Mouse (Mus musculus) neural tube, embryonic 15.5 days (tissue): Measurements from ENCODE around the gene Dffb. TPM values are rescaled to one million over a fixed set of nuclear protein-coding genes. Genes with fewer than 3 reads are reported as not detected.
"Not testable (repeated sequence)": the region's sequence is repeated elsewhere in the genome, so short reads cannot be mapped to it uniquely, and the experiment has no call there.

Source experiments
- ATAC-seq: fragments of 200-750 bp; cut with Nextera tagmentation; 2 replicates; pipeline ENCODE4 v1.8.0; 2017; ENCODE audit warnings: mild to moderate bottlenecking, moderate TSS enrichment, moderate library complexity; ENCODE audit not compliant: low FRiP score
- H3K27ac ChIP-seq: fragments of 300-500 bp; sonication (generic); replicated peaks from 2 replicates; pipeline ENCODE4 v1.5.1; 2015; ENCODE audit warnings: mild to moderate bottlenecking, inconsistent platforms
- H3K27me3 ChIP-seq: fragments of 300-500 bp; sonication (generic); replicated peaks from 2 replicates; pipeline ENCODE4 v1.6.1; 2015; ENCODE audit warnings: inconsistent platforms
- H3K36me3 ChIP-seq: fragments of 300-500 bp; sonication (generic); 2 replicates; pipeline ENCODE4 v1.6.1; 2015; ENCODE audit warnings: inconsistent platforms
- H3K4me1 ChIP-seq: fragments of 300-500 bp; sonication (generic); 2 replicates; pipeline ENCODE4 v1.6.1; 2015; ENCODE audit warnings: inconsistent platforms
- H3K4me2 ChIP-seq: fragments of 300-500 bp; sonication (generic); 2 replicates; pipeline ENCODE4 v1.6.1; 2015; ENCODE audit warnings: inconsistent platforms, mild to moderate bottlenecking, moderate library complexity
- H3K4me3 ChIP-seq: fragments of 300-500 bp; sonication (generic); replicated peaks from 2 replicates; pipeline ENCODE4 v1.5.1; 2015; ENCODE audit warnings: mild to moderate bottlenecking, inconsistent platforms
- H3K9ac ChIP-seq: fragments of 300-500 bp; sonication (generic); replicated peaks from 2 replicates; pipeline ENCODE4 v1.6.1; 2015; ENCODE audit warnings: mild to moderate bottlenecking, inconsistent platforms
- H3K9me3 ChIP-seq: fragments of 300-500 bp; sonication (generic); replicated peaks from 2 replicates; pipeline ENCODE4 v1.6.1; 2016; ENCODE audit warnings: inconsistent platforms
- WGBS: fragments of 180-500 bp; shearing (Covaris S2); methylation state at CpG from one replicate; pipeline ENCODE4 v1.1.7; 2015; ENCODE audit warnings: mixed read lengths; 5-methylcytosine and 5-hydroxymethylcytosine counted together
- polyA plus RNA-seq: library from polyadenylated mRNA; unstranded; fragments of >200 nt; fragmentation: Nextera tagmentation; extraction: Ambion mirVana; gene quantifications from 2 replicates; pipeline ENCODE4 v1.2.1, GENCODE M21; 2015

The Dffb gene
- polyA plus RNA-seq, 1 experiment from 2014 or later: 11.3 TPM

DNA sequence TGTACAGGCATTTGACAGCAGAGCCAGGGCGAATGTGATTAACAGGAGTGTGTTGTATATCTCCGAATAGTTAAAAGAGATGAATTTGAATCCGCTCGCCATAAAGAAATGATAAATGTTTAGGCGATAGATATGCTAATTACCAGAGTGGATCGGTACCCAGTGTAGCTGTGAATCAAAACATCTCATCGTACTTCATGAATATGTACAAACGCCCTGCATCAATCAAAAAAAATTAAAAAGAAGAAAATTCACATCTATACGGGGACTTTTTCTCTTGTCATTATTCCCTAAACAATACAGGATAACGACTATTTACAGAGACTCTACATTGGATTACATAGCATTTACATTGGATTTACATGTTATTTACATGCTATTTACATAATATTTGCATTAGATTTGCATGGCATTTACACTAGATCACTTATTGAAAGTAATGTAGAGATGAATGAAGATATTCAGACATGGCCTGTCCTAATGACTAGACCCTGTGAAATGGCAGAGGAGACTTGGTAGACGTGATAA is 46.1 kb downstream of the Dffb start:
- Histone ChIP-seq H3K27me3 (no peaks in the 10 kb centered on the region), H3K4me1 (no peaks in the 10 kb centered on the region), H3K4me3 (no peak overlapping the region), H3K9me3 (no peaks in the 10 kb centered on the region), H3K4me2 (no peak overlapping the region), H3K36me3 (no peaks in the 10 kb centered on the region), H3K9ac (no peak overlapping the region), H3K27ac (no peak overlapping the region)
- no peak for ATAC-seq
- WGBS: 57% methylated on average over 11 of the region's 11 CpGs

DNA sequence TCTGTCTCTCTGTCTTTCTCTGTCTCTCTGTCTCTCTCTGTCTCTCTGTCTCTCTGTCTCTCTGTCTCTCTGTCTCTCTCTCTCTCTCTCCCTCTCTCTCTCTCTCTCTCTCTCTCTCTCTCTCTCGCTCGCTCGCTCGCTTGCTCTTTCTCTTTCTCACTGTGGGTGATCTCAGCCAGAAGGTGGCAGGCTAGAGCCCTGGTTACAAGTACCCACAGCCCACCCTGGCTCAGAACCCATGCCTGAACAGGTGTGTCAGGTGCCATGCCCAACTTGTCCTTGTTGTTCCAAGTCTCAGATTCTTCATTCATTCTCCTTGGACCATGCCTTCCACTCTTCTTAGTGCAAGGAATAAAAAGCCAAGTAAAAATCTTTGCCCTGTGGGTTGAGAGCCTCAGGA is 52.8 kb downstream of the Dffb start:
- H3K9ac ChIP-seq, H3K36me3 ChIP-seq, H3K4me3 ChIP-seq, H3K9me3 ChIP-seq, H3K4me2 ChIP-seq, ATAC-seq, H3K27ac ChIP-seq, H3K27me3 ChIP-seq: not testable (repeated sequence)
- WGBS: 49% methylated on average over 4 of the region's 4 CpGs
- H3K4me1 ChIP-seq: peaks cover 19% of the 10 kb centered on the region; the same call in 1 of the 2 replicates

DNA sequence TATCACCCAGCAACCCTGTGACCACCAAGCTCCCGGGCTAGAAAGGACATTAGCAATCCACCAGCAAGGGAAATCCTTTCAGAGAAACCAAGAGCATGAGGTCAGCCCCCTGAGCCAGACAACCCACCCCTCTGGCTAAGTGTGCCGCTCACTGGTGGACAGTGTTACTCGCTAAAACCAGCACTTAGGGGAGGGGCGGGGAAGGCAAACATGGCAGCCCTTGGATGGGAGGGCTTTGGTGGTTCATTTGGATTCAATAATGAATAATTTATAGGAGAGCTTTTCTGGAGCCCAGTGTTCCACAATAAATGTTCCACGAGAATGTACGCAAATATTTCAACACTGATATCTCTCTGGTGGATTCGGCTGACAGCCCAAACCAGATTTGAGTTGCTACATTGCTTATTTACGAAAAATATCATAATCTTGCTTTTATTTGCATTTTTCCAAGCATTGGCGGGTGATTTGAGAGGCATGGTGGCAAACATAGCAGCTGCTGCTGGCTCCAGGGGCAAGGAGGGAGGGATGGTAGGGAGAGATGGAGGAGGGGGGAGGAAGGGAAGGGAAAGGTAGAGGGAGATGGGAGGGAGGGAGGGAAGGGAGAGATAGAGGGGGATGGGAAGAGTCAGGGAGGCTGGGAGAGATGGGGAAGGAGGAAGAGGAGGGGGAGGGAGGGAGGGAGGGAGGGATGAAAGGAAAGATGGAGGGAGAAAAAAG is 54.3 kb downstream of the Dffb start:
- Histone ChIP-seq H3K36me3 (no peaks in the 10 kb centered on the region), H3K27ac (peak overlapping the region; percentile 33; the same call in 1 of the 2 replicates), H3K9me3 (no peaks in the 10 kb centered on the region), H3K4me1 (peaks cover 19% of the 10 kb centered on the region; the same call in 1 of the 2 replicates), H3K4me3 (no peak overlapping the region), H3K9ac (no peak overlapping the region), H3K4me2 (no peak overlapping the region), H3K27me3 (no peaks in the 10 kb centered on the region)
- no peak for ATAC-seq
- 47% methylated on average over 9 of the region's 9 CpGs for WGBS

DNA sequence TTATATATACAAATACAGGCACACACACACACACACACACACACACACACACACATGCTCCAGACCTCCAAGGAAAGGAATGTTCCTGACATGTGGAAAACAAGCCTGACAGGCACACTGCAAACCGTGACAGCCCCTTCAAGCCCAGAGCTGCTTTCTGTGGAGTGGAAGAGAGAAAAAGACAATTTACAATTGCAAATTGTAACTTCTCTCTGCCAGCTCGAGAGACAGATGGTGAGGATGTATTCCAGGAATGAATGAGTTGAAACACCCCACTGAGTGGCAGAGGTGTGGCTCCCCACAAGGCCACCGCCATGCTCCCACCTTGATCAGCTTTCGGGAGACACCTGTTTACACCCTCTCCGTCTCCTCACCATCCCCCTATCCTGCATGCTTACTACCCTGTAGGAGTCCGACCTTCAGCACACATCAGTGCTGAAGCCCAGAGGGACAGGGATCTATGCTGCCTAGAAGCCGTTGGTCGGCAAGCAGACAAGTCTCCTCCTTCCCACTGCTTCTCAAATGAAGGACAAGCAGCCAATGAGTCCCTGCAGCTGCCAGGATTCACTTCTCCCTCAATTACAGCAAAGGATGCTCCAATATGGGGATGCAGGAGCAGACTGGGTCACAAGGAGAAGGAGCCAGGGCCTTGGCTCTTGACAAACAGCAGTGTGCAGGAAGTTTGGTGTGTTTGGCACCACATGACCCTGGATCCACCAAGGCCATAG is 57.0 kb downstream of the Dffb start:
- 49% methylated on average over 8 of the region's 8 CpGs for WGBS

More for the DNA sequence above, 57.0 kb downstream of the Dffb start:
- H3K9ac ChIP-seq: no peak overlapping the region
- no peaks in the 10 kb centered on the region for H3K27me3 ChIP-seq
- peaks cover 19% of the 10 kb centered on the region; the same call in 1 of the 2 replicates for H3K4me1 ChIP-seq
- H3K4me3 ChIP-seq: no peak overlapping the region
- H3K27ac ChIP-seq: 0 out of 2 replicates have a peak overlapping the region, but pooled peaks have one; percentile 28
- H3K9me3 ChIP-seq: no peaks in the 10 kb centered on the region
- no peak for ATAC-seq
- H3K4me2 ChIP-seq: no peak overlapping the region
- no peaks in the 10 kb centered on the region for H3K36me3 ChIP-seq

Other genes starting within 250 kb of the Dffb start
- gene A430005L14Rik, start 17.9 kb downstream of the Dffb start, polyA plus RNA-seq: 52.8 and 56.6 TPM in 2 replicates
- gene Cep104, start 68 bp upstream of the Dffb start, polyA plus RNA-seq: 15.6 and 17.5 TPM in 2 replicates
- gene Lrrc47, start 36.6 kb upstream of the Dffb start, polyA plus RNA-seq: 19.2 and 20.5 TPM in 2 replicates
- 18.3 and 21.1 TPM in 2 replicates for gene Smim1, start 51.1 kb upstream of the Dffb start, polyA plus RNA-seq
- gene Ccdc27, start 67.6 kb upstream of the Dffb start, polyA plus RNA-seq: not detected in 2 replicates
- 0.04 and 0.17 TPM in 2 replicates for gene Trp73, start 165.1 kb upstream of the Dffb start, polyA plus RNA-seq
- gene Wrap73, start 167.2 kb upstream of the Dffb start, polyA plus RNA-seq: 41.9 and 43.2 TPM in 2 replicates
- gene Tprgl, start 185.5 kb upstream of the Dffb start, polyA plus RNA-seq: 181 and 193 TPM in 2 replicates
- 10.7 and 11.7 TPM in 2 replicates for gene Megf6, start 195.6 kb upstream of the Dffb start, polyA plus RNA-seq